In the genomic region with DNA sequence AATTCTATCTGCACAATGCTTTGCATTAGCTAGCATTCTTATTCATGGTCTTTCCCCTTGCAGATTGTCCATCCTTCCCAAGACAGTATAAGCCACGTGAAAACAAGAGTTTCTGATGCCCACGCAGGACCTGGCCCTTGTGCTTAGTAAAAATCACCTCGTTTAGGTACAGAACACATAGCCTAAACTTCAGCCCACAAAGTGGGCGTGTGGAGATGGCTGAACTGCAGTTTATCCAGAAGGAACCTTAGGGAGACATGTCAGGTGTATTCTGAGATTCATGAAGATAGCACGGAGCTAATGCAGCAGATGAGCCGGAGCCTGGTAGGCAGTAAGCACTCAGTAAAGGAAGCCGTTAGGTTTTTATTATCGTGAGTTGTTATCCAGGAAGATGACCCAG, we compare ENCODE assay signal across 11 mouse cellular contexts. TPM values are rescaled to one million over a fixed set of nuclear protein-coding genes. Genes with fewer than 3 reads are reported as not detected.
DNase-seq lines count a peak whose midpoint lies in the region; ATAC-seq and TF ChIP-seq lines count a peak whose summit lies in the region.
"Had no signal": no experiment of that assay in that cellular context is flagged by ENCODE, and none has a peak within 500 bp of the region (broad histone marks: within the 10 kb centered on the region; RNA-seq: fewer than 3 reads in every experiment).

No protein-coding gene starts in this region.

- no peaks in the 10 kb centered on the region for H3K36me3 ChIP-seq in heart, embryonic 13.5 days
- H3K36me3 ChIP-seq in ES-E14 (ENCODE audit: control insufficient read depth, insufficient read depth, low read length, poor library complexity, severe bottlenecking), result no peaks in the 10 kb centered on the region
- no peaks in the 10 kb centered on the region for H3K36me3 ChIP-seq in hindbrain, embryonic 11.5 days (ENCODE audit: control insufficient read depth, insufficient read depth, low read length)
- no peaks in the 10 kb centered on the region for H3K36me3 ChIP-seq in liver, embryonic 16.5 days (ENCODE audit: control insufficient read depth, insufficient read depth)

- ATAC-seq in heart, embryonic 13.5 days (ENCODE audit: extremely low read depth, insufficient number of reproducible peaks, low FRiP score, low TSS enrichment), result no peak
- no peak; the same call in 1 of the 2 replicates for ATAC-seq in hindbrain, embryonic 11.5 days (ENCODE audit: low FRiP score)
- no peak for ATAC-seq in liver, embryonic 16.5 days (ENCODE audit: low read depth)
- no peak for ATAC-seq in megakaryocyte, adult 5-6 weeks (ENCODE audit: poor library complexity, severe bottlenecking)

- no peak overlapping the region for H3K27ac ChIP-seq in heart, embryonic 13.5 days (replicated peaks)
- H3K27ac ChIP-seq in ES-E14 (ENCODE audit: insufficient read depth, low read depth, low read length, poor library complexity, severe bottlenecking), result no peak overlapping the region
- peak overlapping the region; percentile 80 for H3K27ac ChIP-seq in hindbrain, embryonic 11.5 days (ENCODE audit: low read depth, low read length)
- H3K27ac ChIP-seq in liver, embryonic 16.5 days (ENCODE audit: low read length), result no peak overlapping the region

- WGBS in heart, embryonic 13.5 days, result 60% methylated on average over 8 of the region's 8 CpGs
- 49% methylated on average over 8 of the region's 8 CpGs for WGBS in hindbrain, embryonic 11.5 days
- WGBS in liver, embryonic 16.5 days (ENCODE audit: insufficient replicate concordance), result 52% methylated on average over 8 of the region's 8 CpGs

- no peaks in the 10 kb centered on the region for H3K9me3 ChIP-seq in heart, embryonic 13.5 days
- H3K9me3 ChIP-seq in ES-E14 (ENCODE audit: control insufficient read depth, insufficient read depth, low read depth, low read length), result no peaks in the 10 kb centered on the region
- no peaks in the 10 kb centered on the region for H3K9me3 ChIP-seq in hindbrain, embryonic 11.5 days (ENCODE audit: control insufficient read depth, low read length)
- no peaks in the 10 kb centered on the region for H3K9me3 ChIP-seq in liver, embryonic 16.5 days (replicated peaks; ENCODE audit: control insufficient read depth, low read length)

- peaks cover 7% of the 10 kb centered on the region for H3K4me1 ChIP-seq in heart, embryonic 13.5 days
- H3K4me1 ChIP-seq in ES-E14 (ENCODE audit: control insufficient read depth in 2 of 2, insufficient read depth in 2 of 2, low read length in 2 of 2, poor library complexity in 1 of 2), result peaks cover 3 to 8% of the 10 kb centered on the region in 2 experiments; a peak in 2 of 4 replicates
- peaks cover 6% of the 10 kb centered on the region; the same call in 1 of the 2 replicates for H3K4me1 ChIP-seq in hindbrain, embryonic 11.5 days (replicated peaks; ENCODE audit: control insufficient read depth, insufficient read depth, low read length)
- no peaks in the 10 kb centered on the region; the same call in 1 of the 2 replicates for H3K4me1 ChIP-seq in liver, embryonic 16.5 days (ENCODE audit: control insufficient read depth, low read depth, low read length)

- H3K4me3 ChIP-seq in heart, embryonic 13.5 days, result no peak overlapping the region
- H3K4me3 ChIP-seq in ES-E14 (ENCODE audit: insufficient read depth in 1 of 2, low read depth in 1 of 2, low read length in 2 of 2, poor library complexity in 1 of 2, severe bottlenecking in 1 of 2), result no peak overlapping the region
- no peak overlapping the region for H3K4me3 ChIP-seq in hindbrain, embryonic 11.5 days (ENCODE audit: low read depth, low read length)
- no peak overlapping the region for H3K4me3 ChIP-seq in liver, embryonic 16.5 days (ENCODE audit: low read depth, low read length)

- intact Hi-C loops in heart, postnatal 10 days (cut with DNase I), result no loop called here

- no peak overlapping the region; the same call in 1 of the 2 replicates for H3K9ac ChIP-seq in heart, embryonic 13.5 days
- H3K9ac ChIP-seq in ES-E14 (ENCODE audit: insufficient read depth, low read depth, low read length, poor library complexity, severe bottlenecking), result 0 out of 2 replicates have a peak overlapping the region, but pooled peaks have one; percentile 42
- H3K9ac ChIP-seq in hindbrain, embryonic 11.5 days (ENCODE audit: low read depth, low read length), result peak overlapping the region; percentile 46; the same call in 1 of the 2 replicates
- no peak overlapping the region for H3K9ac ChIP-seq in liver, embryonic 16.5 days (ENCODE audit: low read depth, low read length)

- DNase-seq in heart, postnatal 10 days, result no peak
- no peak for DNase-seq in ES-E14 (ENCODE audit: low read depth, low spot score)
- DNase-seq in hindbrain, embryonic 11.5 days (ENCODE audit: low spot score), result no peak
- DNase-seq in c-Kit-positive CD71-positive TER-119-positive erythroid progenitor cells, embryonic 14.5 days (ENCODE audit: low spot score), result no peak
- no peak for DNase-seq in cerebellum, adult 11-12 months
- DNase-seq: right cerebral cortex, postnatal 4 days had no signal

- in situ Hi-C loops in ES-E14 (cut with MboI; ENCODE audit: low sequenced_read_pairs in 2 of 2, unreplicated experiment in 2 of 2), result no loop called here

- H3K27me3 ChIP-seq in heart, embryonic 13.5 days (replicated peaks), result 0 out of 2 replicates have a peak, but pooled peaks cover 3% of the 10 kb centered on the region
- no peaks in the 10 kb centered on the region for H3K27me3 ChIP-seq in hindbrain, embryonic 11.5 days (ENCODE audit: control insufficient read depth, insufficient read depth, low read length)
- no peaks in the 10 kb centered on the region for H3K27me3 ChIP-seq in liver, embryonic 16.5 days (ENCODE audit: control insufficient read depth, insufficient read depth, low read depth, low read length)

- peak overlapping the region; percentile 52 for H3K4me2 ChIP-seq in heart, embryonic 13.5 days
- H3K4me2 ChIP-seq in hindbrain, embryonic 11.5 days (replicated peaks; ENCODE audit: low read depth, low read length), result no peak overlapping the region
- H3K4me2 ChIP-seq in liver, embryonic 16.5 days (ENCODE audit: low read depth, low read length), result peak overlapping the region; percentile 10; the same call in 1 of the 2 replicates

TF ChIP-seq in ES-E14, 5 proteins besides CTCF, POLR2A, EP300 and RAD21:
- TF ChIP-seq CHD2 (IDR thresholded peaks at IDR 0.05; ENCODE audit: low read depth, low read length), result no peak
- TF ChIP-seq ZC3H11A (IDR thresholded peaks at IDR 0.05; ENCODE audit: borderline replicate concordance, low read depth, low read length), result no peak
- no peak for TF ChIP-seq HCFC1 (IDR thresholded peaks at IDR 0.05; ENCODE audit: borderline replicate concordance, insufficient read depth, low read length)
- no peak for TF ChIP-seq MAFK (IDR thresholded peaks at IDR 0.05; ENCODE audit: insufficient read depth, low read depth, low read length)
- no peak for TF ChIP-seq ZNF384 (IDR thresholded peaks at IDR 0.05; ENCODE audit: low read depth, low read length)

RNA-seq across cellular contexts. Expression of a gene that starts 23.7 kb away (rescaled TPM):
- 6.9 and 7.3 TPM in 2 replicates for polyA plus RNA-seq in heart, embryonic 13.5 days (2015; fragmentation: Nextera tagmentation; extraction: Ambion mirVana)
- 1 to 10 TPM; 6.3 to 8.1 TPM for total RNA-seq in heart, postnatal 10 days (2021)
- total RNA-seq in ES-E14 (2012; rRNA removed), result 7.7 and 7.9 TPM in 2 replicates
- 10.6 and 12.0 TPM in 2 replicates for polyA plus RNA-seq in hindbrain, embryonic 11.5 days (2014; fragmentation: Nextera tagmentation; extraction: Ambion mirVana)
- 1.4 and 1.7 TPM in 2 replicates for polyA plus RNA-seq in liver, embryonic 16.5 days (2015; fragmentation: Nextera tagmentation; extraction: Ambion mirVana)
- total RNA-seq in megakaryocyte, adult 5-6 weeks (2015), result 4.1 and 5.8 TPM in 2 replicates
- 2.8 and 2.9 TPM in 2 replicates for total RNA-seq in megakaryocyte, adult 5-6 weeks (2017)

RNA-seq across cellular contexts. Expression of a gene that starts 34.3 kb away (rescaled TPM):
- polyA plus RNA-seq in heart, embryonic 13.5 days (2015; fragmentation: Nextera tagmentation; extraction: Ambion mirVana), result 8.2 and 9.3 TPM in 2 replicates
- 1 to 10 TPM; 6.4 to 9.8 TPM for total RNA-seq in heart, postnatal 10 days (2021)
- total RNA-seq in ES-E14 (2012; rRNA removed), result 22.8 and 25.7 TPM in 2 replicates
- polyA plus RNA-seq in hindbrain, embryonic 11.5 days (2014; fragmentation: Nextera tagmentation; extraction: Ambion mirVana), result 13.1 and 15.7 TPM in 2 replicates
- polyA plus RNA-seq in liver, embryonic 16.5 days (2015; fragmentation: Nextera tagmentation; extraction: Ambion mirVana), result 4.0 and 4.4 TPM in 2 replicates
- 6.1 and 9.8 TPM in 2 replicates for total RNA-seq in megakaryocyte, adult 5-6 weeks (2015)
- total RNA-seq in megakaryocyte, adult 5-6 weeks (2017), result 12.8 and 13.0 TPM in 2 replicates

RNA-seq across cellular contexts. Expression of a gene that starts 59.1 kb away (rescaled TPM):
- polyA plus RNA-seq in heart, embryonic 13.5 days (2015; fragmentation: Nextera tagmentation; extraction: Ambion mirVana), result 0.09 and 0.14 TPM in 2 replicates
- total RNA-seq in heart, postnatal 10 days (2021), result under 1 TPM; 0.24 to 0.30 TPM
- total RNA-seq in ES-E14 (2012; rRNA removed), result 0.04 and 0.21 TPM in 2 replicates
- polyA plus RNA-seq in hindbrain, embryonic 11.5 days (2014; fragmentation: Nextera tagmentation; extraction: Ambion mirVana), result 0.15 and 0.25 TPM in 2 replicates
- polyA plus RNA-seq in liver, embryonic 16.5 days (2015; fragmentation: Nextera tagmentation; extraction: Ambion mirVana), result not detected in 2 replicates
- total RNA-seq in megakaryocyte, adult 5-6 weeks (2015), result not detected in 2 replicates
- total RNA-seq in megakaryocyte, adult 5-6 weeks (2017), result not detected in 2 replicates
- total RNA-seq: common myeloid progenitor, adult 5-6 weeks; hematopoietic stem cell, adult 5-6 weeks had no signal

Comparison
In these comparisons a context has a peak if more than half of its experiments do, and no peak if none do; other contexts are left out.
1. H3K9ac ChIP-seq: peak in ES-E14 (single experiment) and hindbrain, embryonic 11.5 days (single experiment); none in heart, embryonic 13.5 days (single experiment) and liver, embryonic 16.5 days (single experiment).